Mouse (Mus musculus): ENCODE measurements at regions not wholly inside any gene's neighbourhood (a gene's known extent, or its start where the extent isn't known, plus 50 kb on each side); places are given as distances from the start of the nearest gene placed in this dataset.

- no peak for DNase-seq
Observed at GRCm38 (mm10) chr1:190286481-190287145, 116.1 kb upstream of the Prox1 start.

- DNase-seq = no peak
Observed at GRCm38 (mm10) chr1:190285636-190286035, 115.1 kb upstream of the Prox1 start.

DNA sequence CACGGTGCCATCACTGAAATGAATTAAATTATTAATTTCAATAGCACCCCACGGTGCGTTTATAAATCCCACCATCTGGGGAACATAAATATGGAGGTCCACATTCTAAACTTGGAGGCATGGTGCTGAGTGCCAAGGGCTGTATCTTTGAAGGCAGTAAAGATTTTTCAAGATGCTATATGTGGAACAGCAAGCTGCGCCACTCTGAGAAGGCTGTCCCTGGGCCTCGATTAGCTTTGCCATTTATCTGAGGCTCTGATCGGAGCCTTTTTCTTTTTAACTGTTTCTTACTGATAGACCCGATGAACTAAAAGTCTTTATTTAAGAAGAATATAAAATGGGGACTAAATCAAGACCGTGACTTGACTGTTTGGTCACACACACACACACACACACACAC, 114.5 kb upstream of the Prox1 start:
- no peak for DNase-seq

DNA sequence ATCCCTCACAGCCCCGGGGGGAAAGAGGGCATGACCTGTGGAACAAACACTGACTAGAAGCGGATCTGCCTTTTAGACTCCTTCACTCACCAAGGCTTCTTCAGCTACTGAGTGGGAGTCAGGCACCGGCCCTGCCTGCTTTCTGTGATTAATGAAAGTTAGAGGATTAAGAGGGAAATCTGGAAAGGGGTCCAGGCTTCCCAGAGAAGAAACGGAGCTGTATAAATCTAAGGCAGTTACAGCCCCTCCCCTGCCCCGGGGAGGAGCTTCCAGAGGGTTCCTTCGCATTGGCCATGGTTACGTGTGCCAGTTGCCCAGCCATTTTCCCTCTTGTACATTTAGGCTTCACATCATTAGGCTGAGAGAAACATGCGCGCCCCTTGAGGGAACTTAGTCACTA, 113.6 kb upstream of the Prox1 start:
- DNase-seq = no peak

GRCm38 (mm10) chr1:190280081-190280858, 109.8 kb upstream of the Prox1 start:
- no peak for DNase-seq

DNA sequence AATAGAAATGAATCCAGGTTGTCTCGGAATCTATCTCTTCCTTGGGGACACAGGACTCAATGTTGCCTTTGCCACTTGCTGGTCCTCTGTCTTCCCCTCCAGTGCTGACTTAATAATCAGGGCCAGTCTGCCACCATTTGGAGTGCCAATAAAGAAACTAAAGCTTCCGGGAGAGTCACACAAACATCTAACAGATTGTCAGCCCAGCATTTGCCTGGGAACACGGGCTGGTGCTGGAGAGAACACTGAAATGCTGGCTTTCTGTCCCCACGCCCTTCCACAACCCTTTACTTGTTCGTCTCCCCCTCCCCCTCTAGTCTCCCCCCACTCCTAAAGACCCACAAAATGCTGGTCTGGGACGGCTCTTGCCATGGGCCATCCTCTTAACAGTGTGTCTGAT, 104.4 kb upstream of the Prox1 start:
- no peak for DNase-seq

DNA sequence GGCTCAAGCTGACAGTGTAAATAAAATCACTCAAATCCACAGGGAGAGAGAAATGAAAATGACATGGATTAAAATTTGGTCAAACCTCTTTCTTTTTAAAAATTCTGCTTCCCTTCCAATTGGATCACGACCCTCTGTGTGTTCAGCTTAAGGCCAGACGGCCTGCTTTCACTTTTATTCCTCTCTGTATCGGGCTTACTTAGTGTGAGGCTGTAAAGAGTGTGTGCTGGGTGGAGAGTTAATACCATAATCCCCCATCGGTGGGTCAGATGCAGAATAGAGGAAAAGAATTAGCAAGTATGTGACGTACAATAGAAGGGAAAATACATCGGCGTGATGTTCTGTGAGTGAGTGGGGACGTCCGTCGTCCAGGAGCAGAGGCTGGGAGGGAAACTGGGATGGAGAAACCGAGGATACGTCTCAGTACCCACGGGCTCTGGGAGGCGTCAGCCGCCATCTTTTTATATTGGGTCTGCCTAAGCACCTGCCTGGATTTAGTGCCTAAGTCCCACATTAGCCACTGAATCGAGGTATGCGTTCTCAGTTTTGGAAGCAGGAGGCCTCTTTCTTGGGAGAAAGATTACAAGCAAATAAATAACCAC, 100.4 kb upstream of the Prox1 start:
- DNase-seq = no peak

DNA sequence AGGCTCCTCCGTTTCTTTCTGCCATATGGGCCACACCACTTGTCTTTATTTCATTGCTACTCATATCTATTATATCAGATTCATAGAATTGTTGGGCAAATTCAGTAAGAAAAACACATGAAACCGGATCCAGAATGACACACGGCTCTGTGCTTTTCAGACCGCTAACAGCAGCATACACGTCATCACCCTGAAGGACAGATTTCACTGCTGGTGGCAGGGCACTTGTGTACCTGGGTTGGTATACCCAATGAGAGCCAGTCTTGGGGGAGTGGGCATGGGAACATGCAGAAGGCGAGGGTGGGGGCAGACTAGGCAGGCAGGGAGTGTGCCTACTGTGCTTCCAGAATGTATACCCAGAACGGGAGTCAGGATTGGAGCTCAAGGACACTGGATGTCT, 98.7 kb upstream of the Prox1 start:
- no peak for DNase-seq

- no peak for DNase-seq
Observed at GRCm38 (mm10) chr1:190265085-190265780, 94.7 kb upstream of the Prox1 start.

DNA sequence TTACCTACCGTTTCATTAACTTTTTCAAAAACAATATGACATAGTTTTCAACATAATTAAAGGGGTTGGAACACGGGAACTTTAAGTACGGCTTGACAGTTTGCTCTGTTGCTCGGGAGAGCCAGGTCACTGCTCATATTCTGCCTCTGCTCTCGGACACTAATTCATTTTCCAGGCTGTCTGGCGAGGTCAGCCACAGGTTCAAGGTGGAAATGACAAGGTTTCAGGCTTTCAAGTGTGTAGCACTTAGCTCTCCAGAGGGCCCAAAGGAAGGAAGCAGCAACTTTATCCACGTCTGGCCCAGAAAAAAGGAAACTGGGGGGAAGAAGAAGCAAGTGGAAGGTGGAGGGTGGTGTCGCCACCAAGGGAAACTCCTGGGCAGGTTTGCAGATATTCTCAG, 94.0 kb upstream of the Prox1 start:
- DNase-seq = peak; percentile 26

DNA sequence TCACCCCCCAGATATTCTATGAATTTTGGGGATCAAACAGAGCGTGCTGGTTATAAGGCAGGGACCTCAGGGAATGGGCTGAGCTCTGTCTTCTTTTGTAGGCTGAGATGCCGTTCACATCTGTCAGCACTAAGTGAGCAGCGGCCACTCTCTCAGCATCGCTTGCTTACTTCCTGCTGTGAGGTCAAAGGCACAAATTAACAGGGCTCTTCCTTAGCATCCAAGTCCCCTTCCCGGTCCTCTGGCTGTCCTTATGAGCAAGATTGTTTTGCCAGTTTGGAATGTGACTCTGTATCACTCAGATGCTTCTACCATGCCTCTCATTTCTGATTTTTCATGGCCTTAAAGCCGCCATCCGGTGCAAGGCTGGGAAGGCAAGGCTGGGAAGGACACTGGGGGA, 93.1 kb upstream of the Prox1 start:
- DNase-seq = no peak

DNA sequence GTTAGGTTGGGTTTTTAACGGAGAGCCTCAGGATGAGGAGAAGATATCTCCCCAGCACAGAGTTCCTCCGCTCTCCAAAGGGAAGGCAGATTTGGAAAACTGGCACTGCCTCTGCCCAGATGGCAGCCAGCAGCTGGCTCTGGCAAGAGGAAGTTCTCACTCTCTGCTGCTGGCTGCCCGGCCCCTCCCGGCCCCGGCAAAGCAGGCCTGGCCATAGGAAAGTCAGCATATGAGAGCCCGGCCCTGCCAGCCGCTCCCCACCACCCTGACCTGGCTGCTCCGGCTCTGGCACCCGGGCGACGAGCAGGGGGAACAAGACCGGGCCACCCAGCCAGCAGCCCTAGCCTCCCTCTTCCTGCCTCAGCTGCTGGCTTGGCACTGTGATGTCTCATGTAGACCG, 89.1 kb upstream of the Prox1 start:
- DNase-seq = no peak

- DNase-seq = no peak
Observed at GRCm38 (mm10) chr1:190250574-190251246, 80.2 kb upstream of the Prox1 start.

GRCm38 (mm10) chr1:190242526-190242925, 72.0 kb upstream of the Prox1 start:
- no peak for DNase-seq

- DNase-seq = no peak
Observed at GRCm38 (mm10) chr1:190239796-190240195, 69.3 kb upstream of the Prox1 start.

DNA sequence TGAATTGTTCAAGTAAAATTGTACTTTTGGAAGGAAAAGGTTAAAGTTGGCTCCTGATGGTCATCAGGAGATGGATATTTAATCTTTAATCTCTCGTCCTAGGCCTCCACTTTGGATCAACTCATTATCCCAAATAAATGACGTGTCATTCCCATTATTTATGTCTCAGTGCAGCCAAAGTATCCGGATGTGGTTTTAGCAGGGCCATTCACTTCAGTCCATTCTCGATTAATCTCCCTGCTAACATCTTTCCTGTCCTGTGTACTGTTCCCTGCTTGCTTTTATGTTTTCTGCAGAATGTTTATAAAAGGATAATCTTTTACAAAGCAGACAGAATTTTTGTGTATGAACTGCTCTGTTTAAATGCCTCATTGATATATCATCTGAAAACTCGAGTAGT, 60.4 kb upstream of the Prox1 start:
- peak; percentile 10 for DNase-seq

DNA sequence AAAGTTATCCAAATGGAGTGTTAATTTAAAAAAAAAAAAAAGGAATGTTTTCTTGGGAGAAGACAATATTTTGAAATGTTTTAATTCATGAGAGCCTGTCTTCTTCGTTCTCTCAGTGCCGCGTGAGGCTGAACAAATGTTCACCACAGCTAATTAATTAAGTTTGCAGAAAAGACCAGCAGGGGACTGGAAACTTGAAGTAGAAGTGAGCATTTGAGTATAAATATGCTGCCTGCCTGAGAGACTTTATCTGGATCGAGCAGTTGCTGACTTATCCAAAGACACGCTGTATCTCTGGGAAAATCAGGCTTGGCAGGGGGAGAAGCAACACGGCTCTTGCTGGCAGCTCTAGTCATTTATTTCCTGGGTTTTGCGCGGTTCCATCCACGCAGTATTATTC, 49.9 kb upstream of the Prox1 start:
- DNase-seq = no peak

Measured in kidney, postnatal 14 days (tissue).